Mouse (Mus musculus) MEL-GATA-1-ER (cell line): ENCODE data around the gene Wnt5b.
"Not testable (repeated sequence)": the region's sequence is repeated elsewhere in the genome, so short reads cannot be mapped to it uniquely, and the experiment has no call there.

Experiments
- DNase-seq: peaks from one replicate; pipeline ENCODE4 v3.0.0-alpha.2; 2012; ENCODE audit warnings: low read depth; ENCODE audit errors: extremely low read depth

Gene Wnt5b

DNA sequence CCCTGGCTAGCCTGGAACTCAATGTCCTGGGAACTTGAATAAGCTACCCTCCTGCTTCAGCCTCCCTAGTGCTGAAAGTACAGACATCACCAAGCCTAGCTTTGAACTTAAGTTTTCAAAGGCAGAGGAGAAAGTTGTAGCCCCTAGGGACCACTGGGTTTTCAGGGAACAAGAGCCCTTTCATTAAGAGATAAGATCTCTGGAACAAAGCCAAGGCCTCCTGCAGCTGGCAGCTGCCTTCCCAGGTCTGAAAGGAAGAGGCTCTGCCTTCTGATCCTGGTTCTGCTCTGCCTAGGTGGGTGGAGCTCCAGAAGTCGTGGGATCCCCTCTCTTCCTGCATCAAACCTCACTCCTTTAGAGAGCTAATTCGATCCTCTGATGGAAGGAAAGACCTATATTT lies 58.7 kb downstream of the Wnt5b start:
- DNase-seq: no peak

DNA sequence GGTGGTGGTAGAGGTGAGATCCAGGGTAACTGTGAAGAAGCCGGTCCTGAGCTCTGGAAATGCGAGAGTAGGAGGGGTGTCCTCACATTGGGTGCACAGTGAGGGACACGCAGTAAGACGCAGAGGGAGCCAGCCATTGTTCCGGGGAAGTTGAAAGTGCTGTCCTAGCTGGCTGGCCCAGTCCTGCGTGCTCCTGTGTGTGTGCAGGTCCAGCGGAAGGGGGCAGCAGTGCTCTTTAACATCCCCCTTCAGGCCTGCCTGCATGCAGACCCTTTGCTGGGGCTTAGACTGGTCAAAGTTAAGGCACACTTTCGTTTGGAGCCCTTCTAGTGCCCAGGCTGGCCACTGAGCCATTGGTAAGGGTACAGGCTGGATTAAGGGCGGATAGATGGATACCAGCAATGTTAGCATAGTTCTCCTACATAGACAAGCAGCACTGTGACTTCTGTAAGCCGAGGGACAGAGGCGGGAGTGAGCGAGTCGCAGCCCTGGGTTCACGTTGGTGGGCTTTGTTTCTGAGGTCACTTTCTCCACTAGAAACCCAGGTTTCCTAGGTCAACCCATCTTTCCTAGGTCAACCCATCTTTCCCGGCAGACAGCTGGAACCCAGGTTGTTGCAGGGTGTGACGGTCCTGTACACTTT lies 61.1 kb downstream of the Wnt5b start:
- no peak for DNase-seq

DNA sequence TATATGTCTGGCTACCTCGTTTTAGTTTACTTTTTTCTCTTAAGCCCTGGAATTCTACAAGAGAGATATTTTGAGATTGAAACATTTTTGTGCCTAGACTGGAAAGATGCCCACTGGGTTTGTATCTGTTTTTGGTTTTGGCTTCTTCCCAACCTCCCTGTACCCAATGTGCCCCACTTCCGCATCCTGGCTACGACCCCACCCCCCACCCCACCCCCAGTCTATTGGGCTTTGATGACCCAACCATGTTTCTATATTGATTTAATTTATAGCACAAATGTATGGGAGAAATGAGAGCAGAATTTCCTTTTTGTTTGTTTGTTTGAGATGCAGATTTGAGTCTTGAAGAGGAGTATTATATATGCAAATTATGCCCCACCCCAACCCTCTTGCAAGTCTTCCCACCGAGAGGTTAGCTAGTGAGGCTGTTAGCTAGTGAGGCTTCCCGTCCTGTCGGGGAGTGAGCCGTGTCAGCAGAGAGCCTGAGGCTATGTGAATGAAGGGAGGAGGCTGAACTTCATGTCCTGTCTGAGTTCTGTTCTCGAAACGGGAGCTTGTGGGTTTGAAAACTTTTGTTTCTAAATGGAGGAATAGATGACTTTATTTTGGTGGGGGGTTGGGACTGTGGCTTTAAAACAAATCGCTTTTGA lies 62.3 kb downstream of the Wnt5b start:
- DNase-seq: not testable (repeated sequence)

DNA sequence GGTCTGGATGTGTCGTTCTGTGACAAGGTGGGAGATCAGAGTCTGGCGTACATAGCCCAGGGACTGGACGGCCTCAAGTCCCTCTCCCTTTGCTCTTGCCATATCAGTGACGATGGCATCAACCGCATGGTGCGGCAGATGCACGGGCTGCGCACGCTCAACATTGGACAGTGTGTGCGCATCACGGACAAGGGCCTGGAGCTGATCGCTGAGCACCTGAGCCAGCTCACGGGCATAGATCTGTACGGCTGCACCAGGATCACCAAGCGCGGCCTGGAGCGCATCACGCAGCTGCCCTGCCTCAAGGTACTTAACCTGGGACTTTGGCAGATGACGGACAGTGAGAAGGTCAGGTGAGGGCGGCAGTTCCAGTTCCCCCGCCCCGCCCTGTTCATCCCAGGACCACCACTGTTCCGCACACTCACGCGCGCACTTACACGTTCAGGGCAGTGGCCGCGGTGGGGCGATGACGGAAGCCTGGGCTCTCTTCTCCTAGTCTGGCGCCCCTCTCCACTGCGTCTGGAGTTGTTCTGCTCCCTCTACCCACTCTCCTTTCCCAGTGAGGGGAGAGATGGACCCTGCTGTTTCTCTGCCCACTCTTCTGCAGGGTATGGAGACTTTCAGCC lies 63.3 kb downstream of the Wnt5b start:
- no peak for DNase-seq

DNA sequence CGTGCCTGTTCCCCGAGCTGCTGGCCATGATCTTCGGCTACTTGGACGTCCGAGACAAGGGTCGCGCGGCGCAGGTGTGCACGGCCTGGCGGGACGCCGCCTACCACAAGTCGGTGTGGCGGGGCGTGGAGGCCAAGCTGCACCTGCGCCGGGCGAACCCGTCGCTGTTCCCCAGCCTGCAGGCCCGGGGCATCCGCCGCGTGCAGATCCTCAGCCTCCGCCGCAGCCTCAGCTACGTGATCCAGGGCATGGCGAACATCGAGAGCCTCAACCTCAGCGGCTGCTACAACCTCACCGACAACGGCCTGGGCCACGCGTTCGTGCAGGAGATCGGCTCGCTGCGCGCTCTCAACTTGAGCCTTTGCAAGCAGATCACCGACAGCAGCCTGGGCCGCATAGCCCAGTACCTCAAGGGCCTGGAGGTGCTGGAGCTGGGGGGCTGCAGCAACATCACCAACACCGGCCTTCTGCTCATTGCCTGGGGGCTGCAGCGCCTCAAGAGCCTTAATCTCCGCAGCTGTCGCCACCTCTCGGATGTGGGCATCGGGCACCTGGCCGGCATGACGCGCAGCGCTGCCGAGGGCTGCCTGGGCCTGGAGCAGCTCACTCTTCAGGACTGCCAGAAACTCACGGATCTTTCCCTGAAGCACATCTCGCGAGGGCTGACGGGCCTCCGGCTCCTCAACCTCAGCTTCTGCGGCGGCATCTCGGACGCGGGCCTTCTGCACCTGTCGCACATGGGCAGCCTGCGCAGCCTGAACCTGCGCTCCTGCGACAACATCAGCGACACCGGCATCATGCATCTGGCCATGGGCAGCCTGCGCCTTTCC lies 64.1 kb downstream of the Wnt5b start:
- DNase-seq: no peak

DNA sequence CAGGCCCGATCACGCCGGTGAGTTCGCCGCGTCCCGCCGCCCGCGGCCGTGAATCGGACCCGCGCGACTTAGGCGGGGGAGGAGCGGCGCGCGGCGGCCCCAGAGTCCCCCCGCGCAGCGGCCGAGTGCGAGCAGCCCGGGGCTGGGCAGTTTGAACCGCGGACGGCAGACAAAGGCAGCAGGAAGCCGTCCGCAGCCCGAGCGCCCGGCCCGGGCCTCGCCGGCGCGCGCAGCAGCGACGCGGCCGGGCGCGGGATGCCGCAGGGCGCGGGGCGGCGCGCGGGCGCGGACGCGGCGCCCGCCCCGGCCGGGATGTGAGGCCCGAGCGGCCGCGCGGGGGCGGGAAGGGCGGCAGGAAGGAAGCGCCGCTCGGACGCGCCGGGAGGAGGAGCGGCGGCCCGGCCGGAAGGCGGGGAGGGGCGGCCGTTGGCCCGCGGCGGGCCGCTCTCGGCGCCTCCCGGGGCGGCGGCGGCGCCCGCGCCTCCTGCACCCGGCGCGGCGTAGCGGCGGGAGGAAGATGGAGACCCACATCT lies 64.7 kb downstream of the Wnt5b start, which contains the start of gene Fbxl14:
TSS of gene Fbxl14 (plus strand) at position 326 of the 533 bp plus-strand sequence.
- no peak for DNase-seq

DNA sequence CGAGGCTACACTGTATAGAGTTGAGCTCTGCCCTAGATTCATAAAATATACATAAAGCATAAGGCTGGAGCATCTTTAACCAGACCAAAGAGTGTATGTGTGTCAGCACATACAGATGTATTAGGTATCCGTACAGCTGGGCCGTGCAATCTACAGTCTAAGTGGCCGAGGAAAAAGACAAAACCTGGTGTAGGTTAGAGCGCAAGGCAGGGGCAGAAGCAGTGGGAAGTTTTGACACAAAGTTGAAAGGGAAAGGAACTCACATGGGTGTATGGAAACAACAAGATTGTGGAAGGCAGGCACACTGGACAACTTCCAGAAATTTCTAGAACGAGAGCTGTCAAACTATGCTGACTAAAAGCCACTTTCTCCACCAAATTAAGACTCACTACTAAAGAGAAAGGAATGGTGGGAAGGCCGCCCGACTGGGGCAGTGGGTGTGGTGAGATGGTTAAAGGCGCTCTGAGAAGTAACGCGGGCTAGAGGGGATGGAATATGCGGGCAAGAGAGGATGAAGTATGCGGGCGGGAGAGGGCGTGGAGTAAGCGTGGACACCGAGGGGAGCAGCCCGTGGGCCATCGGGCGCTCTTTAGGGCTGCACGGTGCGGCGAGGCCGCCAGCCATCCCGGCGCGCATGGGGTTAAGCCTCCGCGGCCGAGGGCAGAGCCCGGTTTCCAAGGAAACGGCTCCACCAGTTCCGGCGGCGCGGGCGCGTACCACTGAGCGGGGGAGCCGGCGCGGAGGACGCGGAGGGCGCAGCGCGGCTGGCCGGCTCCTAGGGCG lies 65.4 kb downstream of the Wnt5b start:
- DNase-seq: peak; percentile 63

DNA sequence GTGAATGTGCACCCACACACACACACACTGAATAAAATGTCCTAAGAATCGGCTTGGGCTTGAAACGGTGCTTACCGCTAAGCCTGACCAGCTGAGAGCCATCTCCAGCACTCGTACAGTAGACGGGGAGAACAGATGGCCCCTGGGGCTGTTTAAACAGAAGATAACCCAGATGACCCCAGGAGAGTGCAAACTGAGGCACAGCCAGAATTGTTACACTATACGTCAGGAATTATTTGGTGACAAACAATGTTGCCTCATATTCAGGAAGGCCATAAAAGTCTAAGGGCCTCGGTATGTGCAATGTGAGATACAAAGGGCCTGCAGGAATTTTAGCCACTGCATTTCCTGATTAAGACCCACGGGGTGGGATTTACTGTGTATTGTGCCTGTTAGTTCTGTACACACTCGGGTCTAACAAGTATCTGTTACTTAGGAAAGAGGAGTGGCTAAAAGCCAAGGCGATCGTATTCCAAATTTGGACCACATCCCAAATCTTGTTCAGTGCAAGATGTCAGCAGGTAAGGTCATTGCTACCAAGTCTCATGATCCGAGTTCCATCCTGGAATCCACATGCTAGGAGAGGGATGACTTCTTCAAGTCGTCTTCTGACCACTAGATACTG lies 66.3 kb downstream of the Wnt5b start:
- DNase-seq: no peak

DNA sequence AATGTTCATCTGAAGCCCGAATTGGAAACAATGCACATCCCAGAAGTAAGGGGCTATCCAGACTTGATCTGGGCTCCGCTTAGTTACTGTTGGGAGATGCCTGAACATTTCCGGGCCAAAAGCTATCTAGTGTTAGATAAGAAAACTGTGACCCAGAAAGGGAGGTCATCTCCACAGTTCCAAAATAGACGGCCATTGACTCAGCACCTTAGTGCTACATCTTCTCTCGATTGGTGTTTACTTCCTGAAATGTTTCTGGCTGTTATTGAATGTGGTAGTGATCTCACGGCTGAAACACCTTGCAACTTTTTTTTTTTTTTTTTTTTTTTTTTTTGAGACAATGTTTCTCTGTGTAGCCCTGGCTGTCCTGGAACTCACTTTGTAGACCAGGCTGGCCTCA lies 68.2 kb downstream of the Wnt5b start:
- DNase-seq: no peak

DNA sequence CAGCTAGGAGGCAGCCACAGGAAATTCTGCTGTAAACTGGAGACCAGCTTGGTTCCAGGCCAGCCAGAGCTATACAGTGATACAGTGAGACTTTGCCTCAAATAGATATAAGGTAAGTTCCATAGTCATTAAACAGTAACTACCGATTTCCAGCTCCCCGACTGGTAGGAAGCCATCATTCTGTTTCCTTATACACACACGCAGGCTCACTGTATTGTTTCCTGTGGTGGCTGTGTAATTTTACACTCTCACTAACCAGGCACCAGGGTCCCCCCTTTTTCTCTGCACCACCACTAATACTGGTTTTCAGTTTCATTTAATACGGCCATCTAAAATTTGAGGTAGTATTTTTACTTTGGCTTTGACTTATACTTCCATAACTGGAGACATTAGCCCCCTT lies 70.2 kb downstream of the Wnt5b start:
- DNase-seq: no peak

DNA sequence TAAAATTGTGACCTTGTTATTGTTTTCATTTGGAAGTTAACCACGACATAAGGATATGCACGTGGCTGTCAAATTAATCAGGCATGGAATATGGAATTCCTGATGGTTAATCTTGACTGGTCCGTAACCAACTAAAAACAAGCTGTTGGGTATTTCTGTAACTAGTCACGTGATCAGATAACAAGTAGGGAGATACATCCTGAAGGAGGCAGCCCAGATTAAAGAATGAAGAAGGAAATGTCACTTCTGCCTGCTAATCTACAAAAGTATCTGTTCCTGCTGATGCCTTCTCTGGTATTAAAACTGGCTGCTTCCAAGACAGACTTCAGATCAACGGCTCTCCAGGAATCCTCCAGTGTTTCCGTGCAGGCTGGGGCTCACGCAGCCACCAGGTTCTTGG lies 70.7 kb downstream of the Wnt5b start:
- peak; percentile 57 for DNase-seq

DNA sequence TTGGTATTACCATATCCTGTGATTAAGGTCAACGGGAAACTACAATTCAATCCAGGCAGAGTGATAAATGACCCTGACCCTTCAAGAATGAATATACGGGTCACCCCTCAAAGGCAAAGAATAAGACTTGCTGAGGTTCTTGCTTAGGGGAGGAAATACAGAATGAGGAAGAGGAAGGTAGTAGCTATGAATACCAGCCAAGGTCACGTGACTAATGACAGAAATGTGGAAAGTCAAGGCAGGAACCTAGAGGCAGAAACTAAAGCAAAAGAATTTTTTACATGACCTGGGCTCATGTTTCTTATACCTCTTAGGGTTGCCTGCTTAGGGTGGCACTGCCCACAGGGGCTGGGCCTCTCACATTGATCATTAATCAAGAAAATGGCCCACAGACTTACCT lies 71.4 kb downstream of the Wnt5b start:
- no peak for DNase-seq

DNA sequence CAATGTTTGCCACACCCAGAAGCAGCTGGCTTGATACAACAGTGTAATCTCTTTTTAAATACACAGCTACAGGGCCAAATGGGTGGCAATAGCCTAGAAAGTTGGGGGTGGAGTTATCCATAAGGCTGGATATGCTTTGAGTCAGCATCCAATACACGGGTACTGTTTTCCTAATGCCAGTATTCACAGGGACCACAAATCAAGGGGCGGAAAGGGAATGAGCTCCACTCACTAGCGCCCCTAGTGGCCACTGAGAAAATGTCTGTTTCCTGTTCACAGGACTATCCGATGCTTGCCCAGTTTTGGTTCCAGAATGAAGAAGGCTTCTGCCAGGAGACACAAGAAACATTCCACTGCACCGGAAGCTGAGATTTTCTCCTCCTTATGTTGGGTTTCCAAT lies 72.0 kb downstream of the Wnt5b start:
- no peak for DNase-seq

DNA sequence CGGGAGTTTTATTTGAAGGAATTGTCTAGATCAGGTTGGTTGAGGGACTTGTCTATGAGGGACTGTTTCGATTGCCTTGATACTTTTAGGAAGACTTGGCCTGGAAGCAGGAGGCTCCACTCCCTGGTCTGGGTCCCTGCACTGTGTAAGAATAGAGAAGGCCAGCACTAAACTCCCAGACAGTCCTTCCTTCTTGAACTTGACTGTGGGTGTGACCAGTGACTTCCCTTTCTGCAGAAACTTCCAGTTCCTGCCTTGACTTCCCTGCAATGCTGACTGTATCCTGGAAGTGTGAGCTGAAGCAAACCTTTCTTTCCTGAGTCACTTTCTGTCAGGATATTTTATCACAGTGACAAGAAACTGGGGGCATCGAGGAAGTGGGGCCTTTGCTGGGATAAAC lies 73.4 kb downstream of the Wnt5b start:
- no peak for DNase-seq

DNA sequence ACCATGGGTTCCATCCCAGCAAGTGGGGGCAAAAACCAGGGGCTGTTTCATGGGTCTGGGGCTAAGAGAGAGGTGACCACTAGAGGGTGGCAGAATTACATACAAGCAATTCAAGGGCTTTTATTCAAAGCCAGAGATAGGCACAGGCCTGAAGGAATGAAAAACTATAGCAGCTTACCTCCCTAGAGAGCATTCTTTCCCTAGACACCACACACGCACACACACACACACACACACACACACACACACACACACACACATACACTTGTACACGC lies 76.4 kb downstream of the Wnt5b start:
- DNase-seq: no peak

DNA sequence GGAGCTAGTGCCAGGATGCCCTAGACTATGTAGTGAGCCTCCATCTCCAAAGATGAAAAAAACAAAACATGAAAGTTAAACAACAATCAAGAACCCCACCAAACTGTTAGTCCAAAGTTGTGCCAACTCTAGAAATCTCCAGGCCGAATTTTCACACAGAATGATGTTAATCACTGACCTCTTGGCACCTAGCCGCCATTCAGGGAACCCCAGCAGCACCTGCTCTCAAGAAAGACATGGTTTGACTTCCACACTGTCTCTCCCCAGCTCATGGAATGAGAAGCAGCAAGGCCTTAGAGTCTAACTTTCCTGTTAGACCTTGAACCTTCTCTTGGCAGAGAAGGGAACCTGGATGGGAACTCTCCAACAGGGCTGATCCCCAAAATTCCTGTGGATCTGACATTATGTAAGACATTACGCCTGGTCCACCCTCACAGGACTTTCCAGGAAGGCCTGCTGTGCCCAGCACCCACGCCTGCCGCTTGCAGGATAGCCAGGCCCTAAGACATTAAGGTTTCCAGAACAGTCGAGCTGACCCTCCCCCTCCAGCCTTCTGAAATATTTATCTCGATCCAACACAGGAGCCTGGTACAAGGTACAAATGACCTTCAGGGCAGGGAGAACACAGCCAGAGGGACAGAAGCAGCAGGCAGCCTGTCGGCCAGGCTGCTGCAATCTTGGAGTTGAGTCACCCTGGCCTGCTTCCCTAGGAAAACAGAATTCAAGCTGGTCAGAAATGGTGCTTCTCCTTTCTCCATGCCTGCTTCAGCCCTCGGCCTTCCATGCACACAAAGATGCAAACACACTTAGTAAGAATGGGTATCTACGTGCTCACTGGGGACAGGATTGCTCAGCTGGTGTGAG lies 77.0 kb downstream of the Wnt5b start:
- DNase-seq: no peak

DNA sequence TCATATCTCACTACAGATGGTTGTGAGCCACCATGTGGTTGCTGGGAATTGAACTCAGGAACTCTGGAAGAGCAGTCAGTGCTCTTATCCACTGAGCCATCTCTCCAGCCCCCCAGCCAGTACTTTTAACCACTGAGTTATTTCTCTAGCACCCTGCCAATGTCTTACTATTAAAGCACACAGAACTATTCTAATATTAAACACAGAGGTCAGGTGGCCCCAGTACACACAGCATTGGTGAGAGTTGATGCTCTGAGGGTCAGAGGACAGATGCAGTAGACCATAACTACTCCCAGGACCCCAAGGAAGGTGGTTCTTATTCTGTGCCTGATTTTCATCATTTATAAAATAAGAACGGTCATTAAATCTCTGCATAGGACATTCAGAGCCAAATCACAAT lies 78.0 kb downstream of the Wnt5b start:
- no peak for DNase-seq

DNA sequence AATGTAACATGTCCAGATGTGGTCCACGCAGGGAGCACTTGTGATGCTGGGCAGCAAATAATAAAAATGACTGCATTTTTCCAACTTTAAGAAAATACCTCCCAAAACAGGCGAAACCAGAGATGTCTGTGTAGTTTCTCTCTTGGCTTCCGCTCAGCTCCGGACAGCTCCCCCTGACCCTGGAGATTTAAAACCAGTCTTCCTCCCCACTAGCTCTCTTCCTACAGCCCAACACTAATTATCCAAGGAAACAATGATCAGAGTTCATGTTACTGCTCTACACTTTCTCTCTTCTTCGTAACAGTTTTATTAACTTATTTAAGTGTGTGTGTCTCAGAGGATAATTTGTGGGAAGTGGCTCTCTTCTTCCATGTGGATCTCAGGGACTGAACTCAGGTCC lies 83.8 kb downstream of the Wnt5b start:
- no peak for DNase-seq

DNA sequence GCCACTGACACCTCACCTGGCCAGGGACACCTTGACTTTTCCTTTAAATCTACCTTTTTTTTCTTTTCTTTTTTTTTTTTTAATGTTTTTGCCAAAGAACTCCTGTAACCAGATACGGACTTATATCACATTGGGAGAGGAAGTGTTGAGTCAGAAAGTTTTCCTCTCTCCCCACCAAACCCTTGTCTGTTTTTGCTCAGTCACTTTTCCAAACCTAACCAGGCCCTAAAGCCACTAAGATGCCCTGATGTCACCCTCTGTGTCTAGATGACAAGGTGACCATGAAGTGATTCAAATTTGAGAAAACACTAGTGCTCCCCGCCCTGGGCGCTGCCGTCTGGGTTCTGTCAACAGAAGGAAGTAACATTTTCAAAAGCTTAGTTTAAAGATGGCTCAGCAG lies 85.1 kb downstream of the Wnt5b start:
- DNase-seq: no peak

DNA sequence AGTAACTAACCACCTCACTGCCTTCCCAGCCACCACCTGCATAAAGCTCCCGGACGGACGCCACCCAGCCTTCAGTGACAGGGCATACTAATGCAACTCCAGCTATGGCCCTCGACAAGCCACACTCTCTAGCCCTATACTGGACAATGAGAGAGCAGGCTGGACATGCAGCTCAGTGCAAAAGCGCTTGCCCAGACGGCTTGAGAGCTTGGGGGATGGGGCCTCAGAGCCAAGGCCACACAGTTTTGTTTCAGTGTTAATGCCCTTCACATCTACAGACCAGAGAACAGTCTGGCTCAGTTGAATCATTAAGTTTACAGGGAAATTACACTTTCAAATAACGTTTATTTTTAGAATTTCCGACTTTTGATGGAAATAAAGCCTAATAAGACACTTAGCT lies 86.0 kb downstream of the Wnt5b start:
- no peak for DNase-seq
